Comparison of ENCODE assay signal across 9 mouse cellular contexts in the genomic region with DNA sequence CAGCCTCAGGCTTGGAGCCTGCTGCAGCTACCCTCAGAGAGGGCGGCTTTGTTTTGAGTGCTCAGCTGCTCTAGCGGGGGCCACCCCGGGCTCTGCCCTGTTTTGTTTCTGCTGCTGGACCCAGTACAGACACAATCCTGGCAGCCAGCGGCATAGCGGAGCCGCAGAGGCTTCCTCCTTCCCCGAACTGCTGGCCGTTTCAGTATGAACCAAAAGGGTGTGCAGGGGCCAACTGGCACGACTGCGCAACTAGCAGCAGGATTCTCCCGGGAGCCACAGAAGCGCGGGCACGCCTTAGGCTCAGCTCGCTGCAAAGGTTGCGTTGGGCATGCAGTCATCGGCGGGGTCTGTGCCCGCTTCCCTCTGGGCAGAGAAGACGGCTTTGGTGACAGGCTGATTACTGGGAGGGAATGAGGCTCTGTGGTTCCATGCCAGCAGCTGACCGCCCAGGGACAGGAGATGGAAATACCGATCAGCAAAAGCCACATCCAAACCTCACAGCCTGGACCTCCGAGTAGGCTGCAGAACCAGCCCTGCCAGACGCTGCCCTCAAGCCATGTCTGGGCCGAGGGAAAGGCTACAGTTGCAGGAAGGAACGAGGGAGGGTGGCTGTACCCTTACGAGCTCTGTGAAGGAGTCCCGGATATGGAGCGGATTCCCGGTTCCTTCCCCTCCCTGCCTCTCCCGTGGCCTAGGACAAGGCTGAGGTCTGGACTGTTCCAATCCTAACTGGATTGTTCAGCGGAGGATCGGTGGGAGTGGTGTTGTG. TPM values are rescaled to one million over a fixed set of nuclear protein-coding genes. Genes with fewer than 3 reads are reported as not detected.
A peak's percentile ranks its signal among the peaks of the same experiment; 100 is the strongest.
DNase-seq lines count a peak whose midpoint lies in the region; ATAC-seq and TF ChIP-seq lines count a peak whose summit lies in the region.
"Had no signal": no experiment of that assay in that cellular context is flagged by ENCODE, and none has a peak within 500 bp of the region (broad histone marks: within the 10 kb centered on the region; RNA-seq: fewer than 3 reads in every experiment).

No protein-coding gene starts in this region.

- DNase-seq in adrenal gland, adult 8-10 months, result peak; percentile 42
- DNase-seq in embryonic facial prominence, embryonic 14.5 days (ENCODE audit: low spot score), result peak; percentile 68
- peak; percentile 13 to 16 for DNase-seq in layer of hippocampus, adult 2 months (ENCODE audit: low spot score in 2 of 2)
- peak; percentile 2 for DNase-seq in telencephalon, adult 2 months (ENCODE audit: low read depth, low spot score)
- DNase-seq: liver, embryonic 13.5 days had no signal

- TF ChIP-seq CTCF in ES-Bruce4 (IDR thresholded peaks at IDR 0.05; ENCODE audit: low read depth, low read length), result no peak
- no peak for TF ChIP-seq CTCF in layer of hippocampus, adult 2 months (conservative IDR thresholded peaks at IDR 0.05)

- WGBS in embryonic facial prominence, embryonic 14.5 days, result 57% methylated on average over 32 of the region's 33 CpGs
- 68% methylated on average over 33 of the region's 33 CpGs for WGBS in heart, embryonic 13.5 days

- H3K9ac ChIP-seq in ES-Bruce4 (ENCODE audit: low read depth, poor library complexity, severe bottlenecking), result peak overlapping the region; percentile 19
- peak overlapping the region; percentile 26; the same call in 1 of the 2 replicates for H3K9ac ChIP-seq in embryonic facial prominence, embryonic 14.5 days (ENCODE audit: low read depth, low read length)
- H3K9ac ChIP-seq in heart, embryonic 13.5 days, result peak overlapping the region; percentile 48; the same call in 1 of the 2 replicates
- H3K9ac ChIP-seq: liver, embryonic 13.5 days had no signal

- no peaks in the 10 kb centered on the region for H3K27me3 ChIP-seq in ES-Bruce4 (ENCODE audit: control insufficient read depth, insufficient read depth, low read length, poor library complexity, severe bottlenecking)
- no peaks in the 10 kb centered on the region for H3K27me3 ChIP-seq in embryonic facial prominence, embryonic 14.5 days (replicated peaks; ENCODE audit: control insufficient read depth, insufficient read depth, low read length)
- no peaks in the 10 kb centered on the region for H3K27me3 ChIP-seq in heart, embryonic 13.5 days (replicated peaks)
- H3K27me3 ChIP-seq: liver, embryonic 13.5 days had no signal

- peak overlapping the region; percentile 40 for H3K4me3 ChIP-seq in ES-Bruce4 (ENCODE audit: low read depth, low read length)
- no peak overlapping the region for H3K4me3 ChIP-seq in embryonic facial prominence, embryonic 14.5 days (ENCODE audit: low read depth, low read length)
- H3K4me3 ChIP-seq in heart, embryonic 13.5 days, result no peak overlapping the region
- H3K4me3 ChIP-seq in layer of hippocampus, adult 2 months, result 0 out of 2 replicates have a peak overlapping the region, but pooled peaks have one; percentile 8
- H3K4me3 ChIP-seq: liver, embryonic 13.5 days had no signal

- ATAC-seq in embryonic facial prominence, embryonic 14.5 days (ENCODE audit: low read depth), result peak; percentile 35
- no peak for ATAC-seq in heart, embryonic 13.5 days (ENCODE audit: extremely low read depth, insufficient number of reproducible peaks, low FRiP score, low TSS enrichment)
- ATAC-seq in megakaryocyte, adult 5-6 weeks (ENCODE audit: poor library complexity, severe bottlenecking), result peak; percentile 73
- no peak for ATAC-seq in CD4-positive, CD25-positive, alpha-beta regulatory T cell, adult 4 months

- no peak overlapping the region for H3K27ac ChIP-seq in ES-Bruce4 (ENCODE audit: insufficient read depth, low read length)
- peak overlapping the region; percentile 74 for H3K27ac ChIP-seq in embryonic facial prominence, embryonic 14.5 days (replicated peaks; ENCODE audit: low read depth, low read length)
- 0 out of 2 replicates have a peak overlapping the region, but pooled peaks have one; percentile 3 for H3K27ac ChIP-seq in heart, embryonic 13.5 days (replicated peaks)
- no peak overlapping the region for H3K27ac ChIP-seq in layer of hippocampus, adult 2 months
- H3K27ac ChIP-seq: liver, embryonic 13.5 days had no signal

- TF ChIP-seq POLR2A in ES-Bruce4 (IDR thresholded peaks at IDR 0.05; ENCODE audit: insufficient read depth, low read length), result no peak

- no peaks in the 10 kb centered on the region for H3K4me1 ChIP-seq in ES-Bruce4 (ENCODE audit: control insufficient read depth, insufficient read depth, low read length)
- peaks cover 54% of the 10 kb centered on the region for H3K4me1 ChIP-seq in embryonic facial prominence, embryonic 14.5 days (ENCODE audit: control insufficient read depth, insufficient read depth, low read length)
- H3K4me1 ChIP-seq in heart, embryonic 13.5 days, result peaks cover 73% of the 10 kb centered on the region

- no peaks in the 10 kb centered on the region for H3K36me3 ChIP-seq in ES-Bruce4 (ENCODE audit: control insufficient read depth, insufficient read depth, low read length, poor library complexity, severe bottlenecking)
- H3K36me3 ChIP-seq in embryonic facial prominence, embryonic 14.5 days (ENCODE audit: control insufficient read depth, insufficient read depth, low read length), result no peaks in the 10 kb centered on the region
- peaks cover 3% of the 10 kb centered on the region; the same call in 1 of the 2 replicates for H3K36me3 ChIP-seq in heart, embryonic 13.5 days
- H3K36me3 ChIP-seq: liver, embryonic 13.5 days had no signal

- no peaks in the 10 kb centered on the region for H3K9me3 ChIP-seq in ES-Bruce4 (replicated peaks; ENCODE audit: control insufficient read depth, insufficient read depth, low read length, poor library complexity, severe bottlenecking)
- no peaks in the 10 kb centered on the region for H3K9me3 ChIP-seq in embryonic facial prominence, embryonic 14.5 days (ENCODE audit: control insufficient read depth, low read length)
- no peaks in the 10 kb centered on the region for H3K9me3 ChIP-seq in heart, embryonic 13.5 days
- H3K9me3 ChIP-seq: liver, embryonic 13.5 days had no signal

- no peak for TF ChIP-seq EP300 in ES-Bruce4 (IDR thresholded peaks at IDR 0.05; ENCODE audit: insufficient read depth, low read depth, low read length)

- H3K4me2 ChIP-seq in embryonic facial prominence, embryonic 14.5 days (ENCODE audit: low read depth, low read length), result peak overlapping the region; percentile 39
- peak overlapping the region; percentile 26 for H3K4me2 ChIP-seq in heart, embryonic 13.5 days
- H3K4me2 ChIP-seq: liver, embryonic 13.5 days had no signal

RNA-seq across cellular contexts. Expression of gene Hmga2, which starts 47.7 kb away (rescaled TPM):
- polyA plus RNA-seq in ES-Bruce4 (2011; ENCODE audit: insufficient read depth, insufficient read length, low read depth, missing spikeins), result 37.2 and 40.7 TPM in 2 replicates
- total RNA-seq in adrenal gland, adult 8-10 months (2022), result 1 to 10 TPM; 3.9 to 4.7 (median 4.3) TPM
- 11.1 and 18.0 TPM in 2 replicates for polyA plus RNA-seq in embryonic facial prominence, embryonic 14.5 days (2014; fragmentation: Nextera tagmentation; extraction: Ambion mirVana)
- polyA plus RNA-seq in heart, embryonic 13.5 days (2015; fragmentation: Nextera tagmentation; extraction: Ambion mirVana), result 11.3 and 12.4 TPM in 2 replicates
- under 1 TPM in 1 of 2 experiments, not detected in 1; 0.13 TPM for total RNA-seq in layer of hippocampus, adult 2 months (2021)
- total RNA-seq in megakaryocyte, adult 5-6 weeks (2015), result 0.42 and 0.48 TPM in 2 replicates
- total RNA-seq in megakaryocyte, adult 5-6 weeks (2017), result 0.15 TPM in 1 of 2 replicates, not detected in the other
- under 1 TPM in 1 of 2 experiments, not detected in 1; 0.36 TPM for polyA plus RNA-seq in CD4-positive, CD25-positive, alpha-beta regulatory T cell, adult 4 months (2017; shearing (Covaris generic))

Comparison
In these comparisons a context has a peak if more than half of its experiments do, and no peak if none do; other contexts are left out.
1. H3K27ac ChIP-seq: peak in embryonic facial prominence, embryonic 14.5 days (single experiment) and heart, embryonic 13.5 days (single experiment); none in ES-Bruce4 (single experiment) and layer of hippocampus, adult 2 months (single experiment).
2. H3K4me3 ChIP-seq: peak in ES-Bruce4 (single experiment) and layer of hippocampus, adult 2 months (single experiment); none in embryonic facial prominence, embryonic 14.5 days (single experiment) and heart, embryonic 13.5 days (single experiment).
3. DNase-seq: peak in every context shown above with its lines; median percentile 68 in embryonic facial prominence, embryonic 14.5 days; 42 in adrenal gland, adult 8-10 months; 14 in layer of hippocampus, adult 2 months; 2 in telencephalon, adult 2 months.
4. ATAC-seq: peak in embryonic facial prominence, embryonic 14.5 days (single experiment) and megakaryocyte, adult 5-6 weeks (single experiment); none in heart, embryonic 13.5 days (single experiment) and CD4-positive, CD25-positive, alpha-beta regulatory T cell, adult 4 months (single experiment).
5. Peak in every context shown above with its lines, with median percentiles within 50 percentile points of each other: H3K9ac ChIP-seq.